Mouse (Mus musculus) lung, embryonic 16.5 days (tissue): ENCODE results near the gene Oosp1. TPM values are rescaled to one million over a fixed set of nuclear protein-coding genes. Genes with fewer than 3 reads are reported as not detected.

Source experiments
- ATAC-seq: fragments of 200-750 bp; cut with Nextera tagmentation; 2 replicates; pipeline ENCODE4 v1.8.0; 2017; ENCODE audit warnings: low read depth, mild to moderate bottlenecking, moderate library complexity
- H3K27ac ChIP-seq: fragments of 300-500 bp; sonication (generic); 2 replicates; pipeline ENCODE4 v1.5.1; 2014; ENCODE audit warnings: mild to moderate bottlenecking, control low read depth, low read length
- H3K27me3 ChIP-seq: fragments of 300-500 bp; sonication (generic); 2 replicates; pipeline ENCODE4 v1.6.1; 2014; ENCODE audit warnings: low read depth, low read length, mixed read lengths; ENCODE audit not compliant: control insufficient read depth, insufficient read depth
- H3K36me3 ChIP-seq: fragments of 300-500 bp; sonication (generic); 2 replicates; pipeline ENCODE4 v1.6.1; 2014; ENCODE audit warnings: low read length; ENCODE audit not compliant: control insufficient read depth, insufficient read depth
- H3K4me1 ChIP-seq: fragments of 300-500 bp; sonication (generic); replicated peaks from 2 replicates; pipeline ENCODE4 v1.6.1; 2014; ENCODE audit warnings: low read length, mixed read lengths; ENCODE audit not compliant: control insufficient read depth, insufficient read depth
- H3K4me2 ChIP-seq: fragments of 300-500 bp; sonication (generic); 2 replicates; pipeline ENCODE4 v1.6.1; 2014; ENCODE audit warnings: low read depth, low read length, control low read depth
- H3K4me3 ChIP-seq: fragments of 300-500 bp; sonication (generic); 2 replicates; pipeline ENCODE4 v1.5.1; 2014; ENCODE audit warnings: mild to moderate bottlenecking, low read length, control low read depth
- H3K9ac ChIP-seq: fragments of 300-500 bp; sonication (generic); 2 replicates; pipeline ENCODE4 v1.6.1; 2014; ENCODE audit warnings: low read length, control low read depth
- H3K9me3 ChIP-seq: fragments of 300-500 bp; sonication (generic); 2 replicates; pipeline ENCODE4 v1.6.1; 2016; ENCODE audit warnings: low read length; ENCODE audit not compliant: control insufficient read depth
- WGBS: fragments of 180-500 bp; shearing (Covaris S2); extraction: QIAGEN DNeasy Blood & Tissue Kit; methylation state at CpG from one replicate; pipeline ENCODE4 v1.1.7; 2014; 5-methylcytosine and 5-hydroxymethylcytosine counted together
- polyA plus RNA-seq: library from polyadenylated mRNA; unstranded; fragments of >200 nt; fragmentation: Nextera tagmentation; extraction: Ambion mirVana; gene quantifications from 2 replicates; pipeline ENCODE4 v1.2.1, GENCODE M21; 2015

Oosp1 gene
- polyA plus RNA-seq, 1 experiment from 2014 or later: not detected

GRCm38 (mm10) chr19:11696755-11697154 is 5.8 kb upstream of the Oosp1 start, which contains the start of gene Oosp3:
Oosp3 (plus strand) TSS chr19:11697055.
- no peak within 1 kb of the TSS for H3K27ac ChIP-seq
- no peak for ATAC-seq
- H3K4me2 ChIP-seq: no peak within 1 kb of the TSS
- H3K4me3 ChIP-seq: no peak within 1 kb of the TSS
- H3K27me3 ChIP-seq: no peaks in the 10 kb centered on the region
- WGBS: 81% methylated on average over 2 of the region's 2 CpGs
- no peaks in the 10 kb centered on the region for H3K9me3 ChIP-seq
- no peaks in the 10 kb centered on the region for H3K36me3 ChIP-seq
- no peak within 1 kb of the TSS for H3K9ac ChIP-seq
- no peaks in the 10 kb centered on the region for H3K4me1 ChIP-seq

- ATAC-seq: no peak
- Histone ChIP-seq H3K9ac (no peak overlapping the region), H3K4me1 (no peaks in the 10 kb centered on the region), H3K4me3 (no peak overlapping the region), H3K27me3 (no peaks in the 10 kb centered on the region), H3K27ac (no peak overlapping the region), H3K9me3 (no peaks in the 10 kb centered on the region), H3K36me3 (no peaks in the 10 kb centered on the region), H3K4me2 (no peak overlapping the region)
- WGBS: 33% methylated on average over 1 of the region's 1 CpGs
These were observed 504 bp upstream of the Oosp1 start for GRCm38 (mm10) chr19:11691454-11691853.

- Histone ChIP-seq H3K9me3 (no peaks in the 10 kb centered on the region), H3K27me3 (no peaks in the 10 kb centered on the region), H3K9ac (no peak overlapping the region), H3K27ac (no peak overlapping the region), H3K4me3 (no peak overlapping the region), H3K4me1 (no peaks in the 10 kb centered on the region), H3K4me2 (no peak overlapping the region), H3K36me3 (no peaks in the 10 kb centered on the region)
- no peak for ATAC-seq
These were observed 29.4 kb downstream of the Oosp1 start for GRCm38 (mm10) chr19:11661562-11661961.

GRCm38 (mm10) chr19:11660459-11660858 is 30.5 kb downstream of the Oosp1 start, which contains the start of gene Oosp2:
Oosp2 (minus strand) TSS chr19:11660559.
- Histone ChIP-seq H3K4me2 (no peak within 1 kb of the TSS), H3K4me3 (no peak within 1 kb of the TSS), H3K27me3 (no peaks in the 10 kb centered on the region), H3K36me3 (no peaks in the 10 kb centered on the region), H3K9ac (no peak within 1 kb of the TSS), H3K27ac (no peak within 1 kb of the TSS), H3K9me3 (no peaks in the 10 kb centered on the region), H3K4me1 (no peaks in the 10 kb centered on the region)
- 87% methylated on average over 5 of the region's 5 CpGs for WGBS
- ATAC-seq: no peak

- H3K9me3 ChIP-seq: no peaks in the 10 kb centered on the region
- no peaks in the 10 kb centered on the region for H3K27me3 ChIP-seq
- H3K36me3 ChIP-seq: no peaks in the 10 kb centered on the region
- WGBS: 62% methylated on average over 2 of the region's 2 CpGs
- H3K4me1 ChIP-seq: no peaks in the 10 kb centered on the region
- H3K4me2 ChIP-seq: no peak overlapping the region
- no peak overlapping the region for H3K9ac ChIP-seq
- no peak for ATAC-seq
- H3K27ac ChIP-seq: no peak overlapping the region
- H3K4me3 ChIP-seq: no peak overlapping the region
These were observed 31.8 kb downstream of the Oosp1 start for GRCm38 (mm10) chr19:11659142-11659541.

- Histone ChIP-seq H3K4me2 (no peak overlapping the region), H3K27ac (no peak overlapping the region), H3K4me3 (no peak overlapping the region), H3K9me3 (no peaks in the 10 kb centered on the region), H3K9ac (no peak overlapping the region), H3K4me1 (no peaks in the 10 kb centered on the region), H3K27me3 (no peaks in the 10 kb centered on the region), H3K36me3 (no peaks in the 10 kb centered on the region)
- ATAC-seq: no peak
- 58% methylated on average over 4 of the region's 4 CpGs for WGBS
These were observed 41.4 kb downstream of the Oosp1 start for GRCm38 (mm10) chr19:11649564-11649963.

GRCm38 (mm10) chr19:11646166-11646565 is 44.8 kb downstream of the Oosp1 start:
- H3K36me3 ChIP-seq: no peaks in the 10 kb centered on the region
- H3K27ac ChIP-seq: no peak overlapping the region
- no peaks in the 10 kb centered on the region for H3K4me1 ChIP-seq
- no peak overlapping the region for H3K9ac ChIP-seq
- ATAC-seq: no peak
- 75% methylated on average over 3 of the region's 3 CpGs for WGBS
- H3K4me3 ChIP-seq: no peak overlapping the region
- H3K9me3 ChIP-seq: no peaks in the 10 kb centered on the region
- H3K4me2 ChIP-seq: no peak overlapping the region
- H3K27me3 ChIP-seq: no peaks in the 10 kb centered on the region

GRCm38 (mm10) chr19:11640732-11641131 is 50.2 kb downstream of the Oosp1 start, which contains the start of gene Ms4a3:
Ms4a3 (minus strand) TSS chr19:11640851.
- Histone ChIP-seq H3K4me3 (no peak within 1 kb of the TSS), H3K4me2 (no peak within 1 kb of the TSS), H3K27me3 (no peaks in the 10 kb centered on the region), H3K9ac (no peak within 1 kb of the TSS), H3K9me3 (no peaks in the 10 kb centered on the region), H3K4me1 (no peaks in the 10 kb centered on the region), H3K36me3 (no peaks in the 10 kb centered on the region), H3K27ac (no peak within 1 kb of the TSS)
- no peak for ATAC-seq
- WGBS: 56% methylated on average over 1 of the region's 1 CpGs

GRCm38 (mm10) chr19:11639038-11639437 is 51.9 kb downstream of the Oosp1 start:
- Histone ChIP-seq H3K9me3 (no peaks in the 10 kb centered on the region), H3K36me3 (no peaks in the 10 kb centered on the region), H3K4me1 (no peaks in the 10 kb centered on the region), H3K27me3 (no peaks in the 10 kb centered on the region), H3K27ac (no peak overlapping the region), H3K4me2 (no peak overlapping the region), H3K9ac (no peak overlapping the region), H3K4me3 (no peak overlapping the region)
- WGBS: 70% methylated on average over 4 of the region's 4 CpGs
- ATAC-seq: no peak

- Histone ChIP-seq H3K9me3 (no peaks in the 10 kb centered on the region), H3K4me1 (no peaks in the 10 kb centered on the region), H3K9ac (no peak overlapping the region), H3K27me3 (no peaks in the 10 kb centered on the region), H3K4me2 (no peak overlapping the region), H3K36me3 (no peaks in the 10 kb centered on the region), H3K4me3 (no peak overlapping the region), H3K27ac (no peak overlapping the region)
- 65% methylated on average over 5 of the region's 5 CpGs for WGBS
- no peak for ATAC-seq
These were observed 55.4 kb downstream of the Oosp1 start for GRCm38 (mm10) chr19:11635572-11635971.
